Comparison of ENCODE assay signal across 10 mouse cellular contexts in the genomic region with DNA sequence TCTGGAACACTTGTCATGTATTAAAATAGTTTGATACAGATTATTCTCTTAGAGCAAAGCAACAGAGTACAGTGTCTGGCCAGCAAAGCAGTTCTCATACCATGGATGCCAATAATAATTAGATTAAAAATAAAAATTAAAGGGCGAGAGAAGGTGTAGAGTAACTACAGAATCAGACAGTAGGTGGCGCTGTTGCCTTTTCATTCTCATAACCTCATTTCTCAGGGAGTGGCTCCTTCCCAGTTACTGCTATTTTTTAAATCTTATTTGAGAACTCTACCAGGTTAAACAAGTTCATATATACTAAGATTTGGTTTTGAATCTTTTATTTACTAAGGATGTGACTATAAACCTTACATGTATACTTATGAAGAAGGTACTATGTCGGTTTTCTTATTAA.
DNase-seq lines count a peak whose midpoint lies in the region; ATAC-seq and TF ChIP-seq lines count a peak whose summit lies in the region.
"Had no signal": no experiment of that assay in that cellular context is flagged by ENCODE, and none has a peak within 500 bp of the region (broad histone marks: within the 10 kb centered on the region; RNA-seq: fewer than 3 reads in every experiment).

No protein-coding gene starts in this region.

- DNase-seq in heart, postnatal 36 days, result peak; percentile 11 to 15
- DNase-seq in ES-E14 (ENCODE audit: low read depth, low spot score), result peak; percentile 40
- DNase-seq in cerebellum, adult 8-10 months, result peak; percentile 35
- peak; percentile 65 to 69 for DNase-seq in left cerebral cortex, adult 18-20 months (ENCODE audit: low spot score in 2 of 2)
- DNase-seq in ovary, postnatal 36 days (ENCODE audit: low spot score), result no peak

- WGBS in heart, embryonic 12.5 days, result 24% methylated on average over 3 of the region's 3 CpGs
- 25% methylated on average over 3 of the region's 3 CpGs for WGBS in midbrain, embryonic 16.5 days

- H3K27me3 ChIP-seq in heart, embryonic 12.5 days (replicated peaks), result no peaks in the 10 kb centered on the region
- no peaks in the 10 kb centered on the region for H3K27me3 ChIP-seq in midbrain, embryonic 16.5 days (ENCODE audit: control insufficient read depth, insufficient read depth, low read depth, low read length)
- H3K27me3 ChIP-seq: limb, embryonic 13.5 days; stomach, embryonic 15.5 days had no signal

- ATAC-seq in heart, embryonic 12.5 days (ENCODE audit: insufficient number of reproducible peaks, low FRiP score), result no peak
- ATAC-seq in frontal cortex, adult (ENCODE audit: low TSS enrichment), result peak; percentile 83
- peak; percentile 66; the same call in 1 of the 2 replicates for ATAC-seq in midbrain, embryonic 16.5 days

- 0 out of 2 replicates have a peak, but pooled peaks cover 4% of the 10 kb centered on the region for H3K4me1 ChIP-seq in heart, embryonic 12.5 days (replicated peaks)
- no peaks in the 10 kb centered on the region for H3K4me1 ChIP-seq in ES-E14 (ENCODE audit: control insufficient read depth in 2 of 2, insufficient read depth in 2 of 2, low read length in 2 of 2, poor library complexity in 1 of 2)
- no peaks in the 10 kb centered on the region for H3K4me1 ChIP-seq in midbrain, embryonic 16.5 days (ENCODE audit: control insufficient read depth, insufficient read depth, low read length)
- H3K4me1 ChIP-seq: limb, embryonic 13.5 days; stomach, embryonic 15.5 days had no signal

- no peaks in the 10 kb centered on the region for H3K36me3 ChIP-seq in heart, embryonic 12.5 days
- H3K36me3 ChIP-seq in ES-E14 (ENCODE audit: control insufficient read depth, insufficient read depth, low read length, poor library complexity, severe bottlenecking), result no peaks in the 10 kb centered on the region
- no peaks in the 10 kb centered on the region for H3K36me3 ChIP-seq in midbrain, embryonic 16.5 days (ENCODE audit: control insufficient read depth, insufficient read depth, low read length)
- H3K36me3 ChIP-seq: limb, embryonic 13.5 days; stomach, embryonic 15.5 days had no signal

- H3K4me2 ChIP-seq in heart, embryonic 12.5 days, result no peak overlapping the region
- no peak overlapping the region for H3K4me2 ChIP-seq in midbrain, embryonic 16.5 days (ENCODE audit: low read length)
- H3K4me2 ChIP-seq: limb, embryonic 13.5 days; stomach, embryonic 15.5 days had no signal

- no peak overlapping the region for H3K27ac ChIP-seq in heart, embryonic 12.5 days (ENCODE audit: poor library complexity, severe bottlenecking)
- no peak overlapping the region for H3K27ac ChIP-seq in ES-E14 (ENCODE audit: insufficient read depth, low read depth, low read length, poor library complexity, severe bottlenecking)
- H3K27ac ChIP-seq in midbrain, embryonic 16.5 days (ENCODE audit: low read length), result no peak overlapping the region
- H3K27ac ChIP-seq: limb, embryonic 13.5 days; stomach, embryonic 15.5 days had no signal

- no peaks in the 10 kb centered on the region for H3K9me3 ChIP-seq in heart, embryonic 12.5 days (replicated peaks)
- H3K9me3 ChIP-seq in ES-E14 (ENCODE audit: control insufficient read depth, insufficient read depth, low read depth, low read length), result no peaks in the 10 kb centered on the region
- no peaks in the 10 kb centered on the region for H3K9me3 ChIP-seq in midbrain, embryonic 16.5 days (replicated peaks; ENCODE audit: control insufficient read depth, low read length, poor library complexity, severe bottlenecking)
- H3K9me3 ChIP-seq: limb, embryonic 13.5 days; stomach, embryonic 15.5 days had no signal

- intact Hi-C loops in heart, postnatal 36 days (cut with DNase I), result no loop called here

- H3K9ac ChIP-seq in heart, embryonic 12.5 days, result no peak overlapping the region
- no peak overlapping the region for H3K9ac ChIP-seq in ES-E14 (ENCODE audit: insufficient read depth, low read depth, low read length, poor library complexity, severe bottlenecking)
- H3K9ac ChIP-seq in midbrain, embryonic 16.5 days (ENCODE audit: low read depth, low read length), result no peak overlapping the region
- H3K9ac ChIP-seq: limb, embryonic 13.5 days; stomach, embryonic 15.5 days had no signal

- no peak overlapping the region for H3K4me3 ChIP-seq in heart, embryonic 12.5 days
- H3K4me3 ChIP-seq in ES-E14 (ENCODE audit: insufficient read depth in 1 of 2, low read depth in 1 of 2, low read length in 2 of 2, poor library complexity in 1 of 2, severe bottlenecking in 1 of 2), result no peak overlapping the region
- H3K4me3 ChIP-seq in midbrain, embryonic 16.5 days (ENCODE audit: low read depth, low read length), result no peak overlapping the region
- H3K4me3 ChIP-seq: limb, embryonic 13.5 days; stomach, embryonic 15.5 days had no signal

- in situ Hi-C loops in ES-E14 (cut with MboI; ENCODE audit: low sequenced_read_pairs in 2 of 2, unreplicated experiment in 2 of 2), result no loop called here

TF ChIP-seq in ES-E14, 5 proteins besides CTCF, POLR2A, EP300 and RAD21:
- TF ChIP-seq MAFK (IDR thresholded peaks at IDR 0.05; ENCODE audit: insufficient read depth, low read depth, low read length) (no peak), ZC3H11A (IDR thresholded peaks at IDR 0.05; ENCODE audit: borderline replicate concordance, low read depth, low read length) (peak; percentile 81), ZNF384 (IDR thresholded peaks at IDR 0.05; ENCODE audit: low read depth, low read length) (no peak)
